10 mouse cellular contexts compared by ENCODE assay signal in the genomic region with DNA sequence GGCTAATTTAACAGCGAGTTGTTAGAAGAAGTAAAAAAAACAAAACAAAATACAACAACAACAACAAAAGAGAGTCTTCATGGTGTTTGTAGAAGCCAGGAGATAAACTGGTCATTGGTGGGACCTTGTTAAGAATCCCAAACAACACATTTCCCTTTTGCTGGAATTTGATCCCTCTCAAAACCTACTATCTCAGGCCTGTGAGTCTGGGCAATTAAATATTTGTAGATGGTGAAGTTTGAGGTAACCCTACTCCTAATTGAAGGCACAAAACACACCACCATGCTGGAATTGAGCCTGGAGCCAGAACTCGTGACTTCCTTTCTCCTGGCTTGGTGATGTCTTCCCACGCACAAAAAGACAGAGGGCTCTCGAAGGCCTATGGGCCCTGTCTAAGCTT.
DNase-seq lines count a peak whose midpoint lies in the region; ATAC-seq and TF ChIP-seq lines count a peak whose summit lies in the region.
"Had no signal": no experiment of that assay in that cellular context is flagged by ENCODE, and none has a peak within 500 bp of the region (broad histone marks: within the 10 kb centered on the region; RNA-seq: fewer than 3 reads in every experiment).

No protein-coding gene starts in this region.

- no peaks in the 10 kb centered on the region for H3K9me3 ChIP-seq in heart, embryonic 12.5 days (replicated peaks)
- peaks cover 7% of the 10 kb centered on the region; the same call in 1 of the 2 replicates for H3K9me3 ChIP-seq in hindbrain, embryonic 10.5 days
- H3K9me3 ChIP-seq in liver, postnatal 0 days (ENCODE audit: low read length), result no peaks in the 10 kb centered on the region

- intact Hi-C loops in heart, postnatal 36 days (cut with DNase I), result no loop called here

- TF ChIP-seq EP300 in liver, postnatal 0 days (IDR thresholded peaks at IDR 0.05; ENCODE audit: low read depth), result no peak

- peak overlapping the region; percentile 97 for H3K4me2 ChIP-seq in heart, embryonic 12.5 days
- peak overlapping the region; percentile 70 for H3K4me2 ChIP-seq in liver, postnatal 0 days (ENCODE audit: low read depth, low read length)

- H3K36me3 ChIP-seq in heart, embryonic 12.5 days, result no peaks in the 10 kb centered on the region
- H3K36me3 ChIP-seq in hindbrain, embryonic 10.5 days, result no peaks in the 10 kb centered on the region
- H3K36me3 ChIP-seq in liver, postnatal 0 days (replicated peaks; ENCODE audit: insufficient read depth, low read length), result no peaks in the 10 kb centered on the region

- 64% methylated on average over 4 of the region's 4 CpGs for WGBS in heart, embryonic 12.5 days
- WGBS in hindbrain, embryonic 10.5 days, result 44% methylated on average over 4 of the region's 4 CpGs
- 53% methylated on average over 4 of the region's 4 CpGs for WGBS in liver, postnatal 0 days (ENCODE audit: insufficient replicate concordance)

- H3K9ac ChIP-seq in heart, embryonic 12.5 days, result peak overlapping the region; percentile 67; the same call in 1 of the 2 replicates
- H3K9ac ChIP-seq in liver, postnatal 0 days (replicated peaks), result no peak overlapping the region

- H3K4me3 ChIP-seq in heart, embryonic 12.5 days, result peak overlapping the region; percentile 55; the same call in 1 of the 2 replicates
- peak overlapping the region; percentile 58 for H3K4me3 ChIP-seq in hindbrain, embryonic 10.5 days
- H3K4me3 ChIP-seq in liver, postnatal 0 days (ENCODE audit: low read depth, low read length), result no peak overlapping the region
- H3K4me3 ChIP-seq: erythroblast, embryonic 14.5 days had no signal

- TF ChIP-seq CTCF in liver, postnatal 0 days (IDR thresholded peaks at IDR 0.05; ENCODE audit: low read depth), result no peak

- ATAC-seq in heart, embryonic 12.5 days (ENCODE audit: insufficient number of reproducible peaks, low FRiP score), result no peak
- no peak for ATAC-seq in liver, postnatal 0 days

- no peak overlapping the region for H3K27ac ChIP-seq in heart, embryonic 12.5 days (ENCODE audit: poor library complexity, severe bottlenecking)
- H3K27ac ChIP-seq in hindbrain, embryonic 10.5 days, result peak overlapping the region; percentile 90
- H3K27ac ChIP-seq in liver, postnatal 0 days (ENCODE audit: low read depth), result no peak overlapping the region

- no peaks in the 10 kb centered on the region for H3K27me3 ChIP-seq in heart, embryonic 12.5 days (replicated peaks)
- no peaks in the 10 kb centered on the region for H3K27me3 ChIP-seq in hindbrain, embryonic 10.5 days (ENCODE audit: insufficient read depth, poor library complexity, severe bottlenecking)
- H3K27me3 ChIP-seq in liver, postnatal 0 days (ENCODE audit: insufficient read depth, low read length), result peaks cover 6% of the 10 kb centered on the region; the same call in 1 of the 2 replicates

- H3K4me1 ChIP-seq in heart, embryonic 12.5 days (replicated peaks), result no peaks in the 10 kb centered on the region
- H3K4me1 ChIP-seq in hindbrain, embryonic 10.5 days (replicated peaks), result peaks cover 21% of the 10 kb centered on the region
- H3K4me1 ChIP-seq in liver, postnatal 0 days (ENCODE audit: insufficient read depth), result peaks cover 3% of the 10 kb centered on the region; the same call in 1 of the 2 replicates

- no peak for DNase-seq in heart, postnatal 36 days
- DNase-seq in brain, adult 2 months (ENCODE audit: low read depth, low spot score), result peak; percentile 56
- no peak for DNase-seq in hindbrain, embryonic 10.5 days (ENCODE audit: low spot score)
- no peak for DNase-seq in liver, postnatal 0 days
- DNase-seq in c-Kit-positive CD71-positive TER-119-positive erythroid progenitor cells, embryonic 14.5 days (ENCODE audit: low spot score), result no peak
- no peak for DNase-seq in right cerebral cortex, postnatal 25 days
- DNase-seq in spleen, adult 18-20 months, result no peak
- DNase-seq: thymus, postnatal 25 days had no signal
